Mouse (Mus musculus): ENCODE data around the gene Foxp1. TPM values are rescaled to one million over a fixed set of nuclear protein-coding genes. Genes with fewer than 3 reads are reported as not detected.

Gene Foxp1
- polyA plus RNA-seq, 2 experiments: 101 to 166 TPM

- DNase-seq (ENCODE audit: low spot score) (peak; percentile 11), ATAC-seq (ENCODE audit: low FRiP score, low read depth) (no peak)
- Histone ChIP-seq H3K4me2 (replicated peaks; ENCODE audit: low read depth, low read length, severe bottlenecking) (no peak overlapping the region), H3K27ac (replicated peaks; ENCODE audit: low read depth, low read length) (no peak overlapping the region), H3K9ac (ENCODE audit: low read depth, low read length, severe bottlenecking) (no peak overlapping the region), H3K27me3 (ENCODE audit: control insufficient read depth, insufficient read depth, low read length) (no peaks in the 10 kb centered on the region), H3K4me1 (ENCODE audit: control insufficient read depth, insufficient read depth, low read length) (no peaks in the 10 kb centered on the region), H3K4me3 (replicated peaks; ENCODE audit: low read length) (no peak overlapping the region), H3K9me3 (ENCODE audit: control insufficient read depth, low read length) (no peaks in the 10 kb centered on the region), H3K36me3 (ENCODE audit: control insufficient read depth, insufficient read depth, low read length) (no peaks in the 10 kb centered on the region)
- WGBS: 6% methylated on average over 2 of the region's 2 CpGs
- no peak for TF ChIP-seq POLR2A (IDR thresholded peaks at IDR 0.05; ENCODE audit: borderline replicate concordance, extremely low read depth, insufficient read depth, insufficient read length)
Measured at GRCm38 (mm10) chr6:99328634-99329033, 193.9 kb downstream of the Foxp1 start.

GRCm38 (mm10) chr6:99328146-99328545 is 194.4 kb downstream of the Foxp1 start:
- no peak overlapping the region for H3K9ac ChIP-seq (ENCODE audit: low read depth, low read length, severe bottlenecking)
- 68% methylated on average over 6 of the region's 6 CpGs for WGBS
- no peaks in the 10 kb centered on the region for H3K27me3 ChIP-seq (ENCODE audit: control insufficient read depth, insufficient read depth, low read length)
- H3K36me3 ChIP-seq (ENCODE audit: control insufficient read depth, insufficient read depth, low read length): no peaks in the 10 kb centered on the region
- H3K4me3 ChIP-seq (replicated peaks; ENCODE audit: low read length): no peak overlapping the region
- ATAC-seq (ENCODE audit: low FRiP score, low read depth) (no peak), DNase-seq (ENCODE audit: low spot score) (no peak)
- no peaks in the 10 kb centered on the region for H3K9me3 ChIP-seq (ENCODE audit: control insufficient read depth, low read length)
- no peak overlapping the region for H3K27ac ChIP-seq (replicated peaks; ENCODE audit: low read depth, low read length)
- no peaks in the 10 kb centered on the region for H3K4me1 ChIP-seq (ENCODE audit: control insufficient read depth, insufficient read depth, low read length)
- H3K4me2 ChIP-seq (replicated peaks; ENCODE audit: low read depth, low read length, severe bottlenecking): no peak overlapping the region
- no peak for TF ChIP-seq POLR2A (IDR thresholded peaks at IDR 0.05; ENCODE audit: borderline replicate concordance, extremely low read depth, insufficient read depth, insufficient read length)

GRCm38 (mm10) chr6:99327721-99328120 is 194.8 kb downstream of the Foxp1 start:
- Histone ChIP-seq H3K27me3 (ENCODE audit: control insufficient read depth, insufficient read depth, low read length) (no peaks in the 10 kb centered on the region), H3K4me3 (replicated peaks; ENCODE audit: low read length) (no peak overlapping the region), H3K27ac (replicated peaks; ENCODE audit: low read depth, low read length) (no peak overlapping the region), H3K4me2 (replicated peaks; ENCODE audit: low read depth, low read length, severe bottlenecking) (no peak overlapping the region), H3K9me3 (ENCODE audit: control insufficient read depth, low read length) (no peaks in the 10 kb centered on the region), H3K36me3 (ENCODE audit: control insufficient read depth, insufficient read depth, low read length) (no peaks in the 10 kb centered on the region), H3K4me1 (ENCODE audit: control insufficient read depth, insufficient read depth, low read length) (no peaks in the 10 kb centered on the region), H3K9ac (ENCODE audit: low read depth, low read length, severe bottlenecking) (no peak overlapping the region)
- DNase-seq (ENCODE audit: low spot score) (no peak), ATAC-seq (ENCODE audit: low FRiP score, low read depth) (no peak)
- no peak for TF ChIP-seq POLR2A (IDR thresholded peaks at IDR 0.05; ENCODE audit: borderline replicate concordance, extremely low read depth, insufficient read depth, insufficient read length)
- WGBS: 81% methylated on average over 11 of the region's 11 CpGs

GRCm38 (mm10) chr6:99325881-99326280 is 196.6 kb downstream of the Foxp1 start:
- no peak for TF ChIP-seq POLR2A (IDR thresholded peaks at IDR 0.05; ENCODE audit: borderline replicate concordance, extremely low read depth, insufficient read depth, insufficient read length)
- 95% methylated on average over 2 of the region's 2 CpGs for WGBS

GRCm38 (mm10) chr6:99325461-99325860 is 197.1 kb downstream of the Foxp1 start:
- no peak overlapping the region for H3K9ac ChIP-seq (ENCODE audit: low read depth, low read length, severe bottlenecking)
- no peaks in the 10 kb centered on the region for H3K9me3 ChIP-seq (ENCODE audit: control insufficient read depth, low read length)
- no peak overlapping the region for H3K4me2 ChIP-seq (replicated peaks; ENCODE audit: low read depth, low read length, severe bottlenecking)
- no peak for TF ChIP-seq POLR2A (IDR thresholded peaks at IDR 0.05; ENCODE audit: borderline replicate concordance, extremely low read depth, insufficient read depth, insufficient read length)
- no peaks in the 10 kb centered on the region for H3K27me3 ChIP-seq (ENCODE audit: control insufficient read depth, insufficient read depth, low read length)
- no peaks in the 10 kb centered on the region; the same call in 1 of the 2 replicates for H3K4me1 ChIP-seq (ENCODE audit: control insufficient read depth, insufficient read depth, low read length)
- no peak overlapping the region for H3K27ac ChIP-seq (replicated peaks; ENCODE audit: low read depth, low read length)
- H3K36me3 ChIP-seq (ENCODE audit: control insufficient read depth, insufficient read depth, low read length): no peaks in the 10 kb centered on the region
- ATAC-seq (ENCODE audit: low FRiP score, low read depth) (no peak), DNase-seq (ENCODE audit: low spot score) (no peak)
- 87% methylated on average over 5 of the region's 5 CpGs for WGBS
- no peak overlapping the region for H3K4me3 ChIP-seq (replicated peaks; ENCODE audit: low read length)

More at GRCm38 (mm10) chr6:99325881-99326280, 196.6 kb downstream of the Foxp1 start:
- H3K36me3 ChIP-seq (ENCODE audit: control insufficient read depth, insufficient read depth, low read length): no peaks in the 10 kb centered on the region
- ATAC-seq (ENCODE audit: low FRiP score, low read depth) (no peak), DNase-seq (ENCODE audit: low spot score) (no peak)
- no peak overlapping the region for H3K4me2 ChIP-seq (replicated peaks; ENCODE audit: low read depth, low read length, severe bottlenecking)
- H3K27me3 ChIP-seq (ENCODE audit: control insufficient read depth, insufficient read depth, low read length): no peaks in the 10 kb centered on the region
- no peaks in the 10 kb centered on the region; the same call in 1 of the 2 replicates for H3K4me1 ChIP-seq (ENCODE audit: control insufficient read depth, insufficient read depth, low read length)
- H3K4me3 ChIP-seq (replicated peaks; ENCODE audit: low read length): no peak overlapping the region
- no peaks in the 10 kb centered on the region for H3K9me3 ChIP-seq (ENCODE audit: control insufficient read depth, low read length)
- H3K27ac ChIP-seq (replicated peaks; ENCODE audit: low read depth, low read length): no peak overlapping the region
- no peak overlapping the region for H3K9ac ChIP-seq (ENCODE audit: low read depth, low read length, severe bottlenecking)
